ENCODE assay signal across 19 mouse cellular contexts in the genomic region with DNA sequence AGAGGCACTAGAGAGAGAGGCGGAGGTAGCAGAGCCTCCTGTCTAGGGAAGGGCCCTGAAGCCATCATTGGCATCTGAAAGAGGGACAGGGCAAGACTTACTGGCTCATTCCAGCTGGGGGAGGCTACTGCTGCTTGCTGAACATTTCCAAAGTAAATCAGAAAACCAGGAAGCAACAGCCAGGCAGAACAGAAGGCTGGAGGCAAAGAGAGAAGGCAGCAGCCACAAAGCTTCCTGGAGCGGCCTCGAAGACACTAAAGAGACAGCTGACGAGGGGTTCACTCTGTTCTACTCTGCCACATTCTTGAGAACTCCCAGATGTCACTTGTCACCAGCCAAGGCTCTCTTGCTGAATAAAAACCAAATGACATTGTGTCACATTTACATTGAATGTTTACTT. TPM values are rescaled to one million over a fixed set of nuclear protein-coding genes. Genes with fewer than 3 reads are reported as not detected.
DNase-seq lines count a peak whose midpoint lies in the region; ATAC-seq lines count a peak whose summit lies in the region.
"Had no signal": no experiment of that assay in that cellular context is flagged by ENCODE, and none has a peak within 500 bp of the region (broad histone marks: within the 10 kb centered on the region; RNA-seq: fewer than 3 reads in every experiment).

No protein-coding gene starts in this region.

- H3K4me2 ChIP-seq in kidney, embryonic 16.5 days (replicated peaks; ENCODE audit: low read depth, low read length), result no peak overlapping the region
- no peak overlapping the region for H3K4me2 ChIP-seq in kidney, embryonic 14.5 days (replicated peaks; ENCODE audit: low read depth, low read length)
- H3K4me2 ChIP-seq: embryonic facial prominence, embryonic 12.5 days; forebrain, embryonic 12.5 days; limb, embryonic 15.5 days; midbrain, embryonic 12.5 days had no signal

- intact Hi-C loops in heart, postnatal 25 days (cut with DNase I), result no loop called here

- peak; percentile 57; the same call in 1 of the 2 replicates for ATAC-seq in kidney, embryonic 16.5 days (ENCODE audit: low FRiP score, low TSS enrichment)
- no peak for ATAC-seq in kidney, embryonic 14.5 days (ENCODE audit: low FRiP score, low TSS enrichment)

- peaks cover 9% of the 10 kb centered on the region for H3K4me1 ChIP-seq in kidney, embryonic 16.5 days (ENCODE audit: insufficient read depth, low read length)
- peaks cover 3% of the 10 kb centered on the region for H3K4me1 ChIP-seq in kidney, embryonic 14.5 days (ENCODE audit: control insufficient read depth, insufficient read depth, low read length)
- H3K4me1 ChIP-seq: embryonic facial prominence, embryonic 12.5 days; limb, embryonic 15.5 days; midbrain, embryonic 12.5 days had no signal

- no peaks in the 10 kb centered on the region for H3K27me3 ChIP-seq in kidney, embryonic 16.5 days (ENCODE audit: insufficient read depth, low read length)
- H3K27me3 ChIP-seq in kidney, embryonic 14.5 days (ENCODE audit: control insufficient read depth, insufficient read depth, low read length), result no peaks in the 10 kb centered on the region
- H3K27me3 ChIP-seq: embryonic facial prominence, embryonic 12.5 days; forebrain, embryonic 12.5 days; limb, embryonic 15.5 days; midbrain, embryonic 12.5 days had no signal

- DNase-seq in heart, adult 11 months, result peak; percentile 93
- no peak for DNase-seq in heart, postnatal 25 days (ENCODE audit: low spot score)
- DNase-seq in right cerebral cortex, adult 18-20 months, result peak; percentile 8
- no peak for DNase-seq in right cerebral cortex, postnatal 25 days
- DNase-seq in frontal cortex, adult 2 months (ENCODE audit: extremely low spot score in 1 of 2, low spot score in 1 of 2), result no peak
- no peak for DNase-seq in right cerebral cortex, postnatal 14 days
- DNase-seq: adrenal gland, postnatal 10 days; cerebellum, adult 9-10 months; gastrocnemius, postnatal 10 days; heart, postnatal 4 days had no signal

- 0 out of 2 replicates have a peak overlapping the region, but pooled peaks have one; percentile 1 for H3K27ac ChIP-seq in kidney, embryonic 16.5 days (ENCODE audit: low read length)
- no peak overlapping the region for H3K27ac ChIP-seq in kidney, embryonic 14.5 days (ENCODE audit: low read depth, low read length)
- H3K27ac ChIP-seq: embryonic facial prominence, embryonic 12.5 days; forebrain, embryonic 12.5 days; limb, embryonic 15.5 days; midbrain, embryonic 12.5 days had no signal

- no peak overlapping the region for H3K4me3 ChIP-seq in kidney, embryonic 16.5 days (ENCODE audit: low read length)
- H3K4me3 ChIP-seq in kidney, embryonic 14.5 days (ENCODE audit: low read length), result no peak overlapping the region
- H3K4me3 ChIP-seq: embryonic facial prominence, embryonic 12.5 days; forebrain, embryonic 12.5 days; limb, embryonic 15.5 days; midbrain, embryonic 12.5 days had no signal

- H3K9me3 ChIP-seq in kidney, embryonic 16.5 days (ENCODE audit: low read length), result peaks cover 6% of the 10 kb centered on the region
- peaks cover 4% of the 10 kb centered on the region; the same call in 1 of the 2 replicates for H3K9me3 ChIP-seq in kidney, embryonic 14.5 days (ENCODE audit: control insufficient read depth, low read length)
- H3K9me3 ChIP-seq: embryonic facial prominence, embryonic 12.5 days; G1E; limb, embryonic 15.5 days; midbrain, embryonic 12.5 days had no signal

- no peak overlapping the region for H3K9ac ChIP-seq in kidney, embryonic 16.5 days (replicated peaks; ENCODE audit: low read length)
- no peak overlapping the region for H3K9ac ChIP-seq in kidney, embryonic 14.5 days (ENCODE audit: low read depth, low read length)
- H3K9ac ChIP-seq: embryonic facial prominence, embryonic 12.5 days; forebrain, embryonic 12.5 days; limb, embryonic 15.5 days; midbrain, embryonic 12.5 days had no signal

- peaks cover 13% of the 10 kb centered on the region for H3K36me3 ChIP-seq in kidney, embryonic 16.5 days (ENCODE audit: insufficient read depth, low read length)
- peaks cover 5% of the 10 kb centered on the region; the same call in 1 of the 2 replicates for H3K36me3 ChIP-seq in kidney, embryonic 14.5 days (ENCODE audit: control insufficient read depth, insufficient read depth, low read length)
- H3K36me3 ChIP-seq: G1E had no signal

- 41% methylated on average over 4 of the region's 4 CpGs for WGBS in kidney, embryonic 16.5 days
- WGBS in kidney, embryonic 14.5 days, result 50% methylated on average over 4 of the region's 4 CpGs

RNA-seq across cellular contexts. Expression of gene Gm49361, which starts 21.4 kb away (rescaled TPM):
- total RNA-seq in heart, postnatal 25 days (2021), result 1 to 10 TPM in 1 of 2 experiments, under 1 TPM in 1; 0.99 to 2.1 TPM
- polyA plus RNA-seq in kidney, embryonic 16.5 days (2015; fragmentation: Nextera tagmentation; extraction: Ambion mirVana), result not detected in 2 replicates
- polyA plus RNA-seq in kidney, embryonic 14.5 days (2014; fragmentation: Nextera tagmentation; extraction: Ambion mirVana), result not detected in 2 replicates
- polyA plus RNA-seq in frontal cortex, adult 2 months (2012; rRNA removed), result not detected in 2 replicates
- total RNA-seq: G1E; gastrocnemius, postnatal 10 days had no signal
- polyA plus RNA-seq: C2C12; embryonic facial prominence, embryonic 12.5 days; forebrain, embryonic 12.5 days; G1E; intestine, embryonic 14.5 days; limb, embryonic 15.5 days; midbrain, embryonic 12.5 days had no signal

RNA-seq across cellular contexts. Expression of gene Lats2, which starts 33.7 kb away (rescaled TPM):
- 10 to 100 TPM; 35.8 to 37.9 TPM for total RNA-seq in heart, postnatal 25 days (2021)
- polyA plus RNA-seq in kidney, embryonic 16.5 days (2015; fragmentation: Nextera tagmentation; extraction: Ambion mirVana), result 25.9 and 27.7 TPM in 2 replicates
- 12.6 and 21.5 TPM in 2 replicates for polyA plus RNA-seq in kidney, embryonic 14.5 days (2014; fragmentation: Nextera tagmentation; extraction: Ambion mirVana)
- 14.7 and 15.3 TPM in 2 replicates for polyA plus RNA-seq in frontal cortex, adult 2 months (2012; rRNA removed)

RNA-seq across cellular contexts. Expression of gene Xpo4, which starts 59.2 kb away (rescaled TPM):
- total RNA-seq in heart, postnatal 25 days (2021), result 10 to 100 TPM; 11.2 to 11.9 TPM
- polyA plus RNA-seq in kidney, embryonic 16.5 days (2015; fragmentation: Nextera tagmentation; extraction: Ambion mirVana), result 19.8 and 24.3 TPM in 2 replicates
- 25.4 and 36.7 TPM in 2 replicates for polyA plus RNA-seq in kidney, embryonic 14.5 days (2014; fragmentation: Nextera tagmentation; extraction: Ambion mirVana)
- polyA plus RNA-seq in frontal cortex, adult 2 months (2012; rRNA removed), result 6.8 and 8.0 TPM in 2 replicates

Comparison
In these comparisons a context has a peak if more than half of its experiments do, and no peak if none do; other contexts are left out.
1. DNase-seq: peak in heart, adult 11 months (single experiment) and right cerebral cortex, adult 18-20 months (single experiment); none in heart, postnatal 25 days (single experiment), right cerebral cortex, postnatal 25 days (single experiment), frontal cortex, adult 2 months (0 of 2) and right cerebral cortex, postnatal 14 days (single experiment).